Mouse (Mus musculus): ENCODE data around the gene Cacna1h. TPM values are rescaled to one million over a fixed set of nuclear protein-coding genes. Genes with fewer than 3 reads are reported as not detected.

Gene Cacna1h
- polyA plus RNA-seq, 1 experiment from 2014 or later: 4.6 TPM

DNA sequence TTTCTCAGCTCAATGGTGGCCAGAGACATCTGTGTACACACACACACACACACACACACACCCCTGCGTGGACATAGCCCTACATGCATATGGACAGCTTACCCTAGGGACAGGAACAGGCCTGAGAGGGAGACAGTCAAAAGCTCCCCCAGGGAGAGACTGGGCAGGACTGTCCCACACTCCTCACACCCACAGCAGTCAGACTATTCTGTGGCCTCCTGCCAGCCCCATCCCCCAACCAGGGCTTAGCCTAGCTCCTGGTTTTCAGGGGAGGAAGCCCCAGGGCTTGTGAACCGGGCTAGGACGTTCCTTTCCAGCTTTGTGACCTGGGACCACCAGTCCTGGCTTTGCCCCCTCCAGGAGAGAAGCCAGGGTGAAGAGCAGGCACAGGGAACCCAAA, 17.4 kb downstream of the Cacna1h start:
- Histone ChIP-seq H3K27me3 (replicated peaks) (no peaks in the 10 kb centered on the region), H3K4me3 (replicated peaks) (no peak overlapping the region; the same call in 1 of the 2 replicates), H3K4me2 (replicated peaks) (peak overlapping the region; percentile 24), H3K27ac (0 out of 2 replicates have a peak overlapping the region, but pooled peaks have one; percentile 36), H3K36me3 (no peaks in the 10 kb centered on the region), H3K9ac (no peak overlapping the region), H3K9me3 (no peaks in the 10 kb centered on the region), H3K4me1 (replicated peaks) (peaks cover 35% of the 10 kb centered on the region)
- 19% methylated on average over 3 of the region's 3 CpGs for WGBS
- peak; percentile 54 for ATAC-seq

DNA sequence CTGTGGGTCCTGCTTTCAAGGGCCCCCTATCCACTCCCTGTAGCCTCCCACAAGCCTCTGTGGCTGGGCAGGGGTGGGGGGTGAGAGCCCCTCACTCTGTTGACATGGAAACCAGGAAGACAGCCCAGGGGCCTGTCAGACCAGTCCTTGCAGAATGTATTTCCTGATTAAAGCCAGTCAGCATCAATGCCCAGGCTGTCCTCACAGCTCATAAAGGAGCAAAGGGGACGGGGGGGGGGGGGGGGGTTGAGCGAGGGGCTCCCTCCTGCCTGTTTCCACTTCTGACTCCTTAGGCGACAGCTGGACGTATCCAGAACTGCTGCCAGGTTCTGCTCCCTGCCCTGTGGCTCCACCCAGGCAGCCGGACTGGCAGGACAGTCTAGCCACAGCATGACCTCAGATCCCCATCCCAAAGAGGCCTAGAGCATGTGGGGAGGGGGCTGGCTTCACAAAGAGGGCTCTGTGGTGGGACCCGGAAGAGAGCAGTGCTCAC, 18.1 kb downstream of the Cacna1h start:
- no peak overlapping the region for H3K9ac ChIP-seq
- H3K4me1 ChIP-seq (replicated peaks): peaks cover 38% of the 10 kb centered on the region
- no peaks in the 10 kb centered on the region for H3K9me3 ChIP-seq
- peak overlapping the region; percentile 24 for H3K4me2 ChIP-seq (replicated peaks)
- H3K36me3 ChIP-seq: no peaks in the 10 kb centered on the region
- no peaks in the 10 kb centered on the region for H3K27me3 ChIP-seq (replicated peaks)
- ATAC-seq: peak; percentile 62
- peak overlapping the region; percentile 36 for H3K27ac ChIP-seq
- H3K4me3 ChIP-seq (replicated peaks): no peak overlapping the region
- WGBS: 10% methylated on average over 6 of the region's 6 CpGs

DNA sequence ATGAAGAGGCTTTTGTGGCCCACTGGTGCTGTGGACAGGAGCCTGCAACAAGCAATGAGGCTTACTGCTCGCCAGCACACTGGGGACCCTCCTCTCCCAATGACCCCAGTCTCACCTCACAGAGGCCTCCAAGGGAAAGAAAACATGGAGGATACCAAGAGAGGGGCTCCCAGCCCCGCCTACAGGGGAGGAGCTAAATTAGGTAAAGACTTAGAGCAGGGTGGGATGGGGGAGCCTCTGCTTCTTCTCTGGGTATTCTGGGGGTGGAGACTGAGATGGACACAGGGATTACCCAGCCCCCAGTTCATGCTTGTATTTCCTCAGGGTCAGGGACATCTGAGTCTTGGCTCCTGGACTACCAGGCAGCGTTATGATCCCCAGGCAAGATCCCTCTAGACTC, 18.7 kb downstream of the Cacna1h start:
- Histone ChIP-seq H3K4me3 (replicated peaks) (no peak overlapping the region), H3K36me3 (no peaks in the 10 kb centered on the region), H3K4me1 (replicated peaks) (peaks cover 43% of the 10 kb centered on the region), H3K4me2 (replicated peaks) (no peak overlapping the region), H3K9ac (no peak overlapping the region), H3K9me3 (no peaks in the 10 kb centered on the region), H3K27me3 (replicated peaks) (no peaks in the 10 kb centered on the region), H3K27ac (peak overlapping the region; percentile 36; the same call in 1 of the 2 replicates)
- no peak; the same call in 1 of the 2 replicates for ATAC-seq
- WGBS: 33% methylated on average over 3 of the region's 3 CpGs

DNA sequence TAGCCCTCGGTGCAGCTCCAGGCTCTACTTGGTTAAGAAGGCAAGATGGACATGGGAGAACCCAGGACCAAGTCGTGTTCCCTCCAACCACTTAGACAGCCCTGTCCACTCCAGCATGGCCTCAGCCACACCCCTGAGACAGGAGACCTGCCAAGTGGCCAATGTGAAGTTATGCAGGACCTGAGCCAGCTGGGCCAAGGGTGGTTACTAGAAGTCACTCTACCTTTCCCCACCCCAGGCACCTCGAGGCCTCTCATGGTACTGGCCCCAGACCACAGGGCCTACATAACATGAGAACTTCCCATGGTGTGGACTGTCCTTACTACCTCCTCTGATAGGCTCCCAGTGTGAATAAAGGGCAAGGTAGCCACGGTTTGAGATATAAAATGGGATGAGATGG, 19.4 kb downstream of the Cacna1h start:
- whole genome bisulfite sequencing: 71% methylated on average over 4 of the region's 4 CpGs
- Histone ChIP-seq H3K4me2 (replicated peaks) (no peak overlapping the region), H3K36me3 (no peaks in the 10 kb centered on the region), H3K27me3 (replicated peaks) (no peaks in the 10 kb centered on the region), H3K4me3 (replicated peaks) (no peak overlapping the region), H3K27ac (no peak overlapping the region), H3K9ac (no peak overlapping the region), H3K4me1 (replicated peaks) (peaks cover 44% of the 10 kb centered on the region), H3K9me3 (no peaks in the 10 kb centered on the region)
- ATAC-seq: no peak

DNA sequence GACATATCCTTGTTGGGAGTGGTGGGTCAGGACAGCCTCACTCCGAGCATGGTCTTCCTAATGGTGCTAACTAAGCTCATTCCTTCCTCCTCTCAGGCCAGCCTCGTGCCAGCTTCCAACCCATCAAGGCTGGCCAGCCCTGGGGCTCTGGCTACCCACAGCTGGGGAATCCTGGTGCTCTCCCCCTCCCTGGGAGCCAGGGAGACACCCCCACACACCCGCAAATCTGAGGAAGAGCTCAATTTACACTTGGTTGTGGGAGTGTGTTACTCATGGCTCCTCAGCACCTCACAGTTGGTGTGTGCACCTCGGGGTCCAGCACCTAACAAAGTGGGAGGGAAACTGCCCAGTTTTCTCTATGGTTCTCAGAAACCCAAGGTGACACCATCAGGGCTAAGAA, 22.3 kb downstream of the Cacna1h start:
- no peak overlapping the region for H3K4me3 ChIP-seq (replicated peaks)
- H3K9ac ChIP-seq: no peak overlapping the region
- no peaks in the 10 kb centered on the region for H3K27me3 ChIP-seq (replicated peaks)
- H3K36me3 ChIP-seq: no peaks in the 10 kb centered on the region
- H3K27ac ChIP-seq: no peak overlapping the region
- no peak for ATAC-seq
- H3K4me1 ChIP-seq (replicated peaks): peaks cover 53% of the 10 kb centered on the region
- H3K4me2 ChIP-seq (replicated peaks): no peak overlapping the region
- 46% methylated on average over 4 of the region's 4 CpGs for WGBS
- H3K9me3 ChIP-seq: no peaks in the 10 kb centered on the region

DNA sequence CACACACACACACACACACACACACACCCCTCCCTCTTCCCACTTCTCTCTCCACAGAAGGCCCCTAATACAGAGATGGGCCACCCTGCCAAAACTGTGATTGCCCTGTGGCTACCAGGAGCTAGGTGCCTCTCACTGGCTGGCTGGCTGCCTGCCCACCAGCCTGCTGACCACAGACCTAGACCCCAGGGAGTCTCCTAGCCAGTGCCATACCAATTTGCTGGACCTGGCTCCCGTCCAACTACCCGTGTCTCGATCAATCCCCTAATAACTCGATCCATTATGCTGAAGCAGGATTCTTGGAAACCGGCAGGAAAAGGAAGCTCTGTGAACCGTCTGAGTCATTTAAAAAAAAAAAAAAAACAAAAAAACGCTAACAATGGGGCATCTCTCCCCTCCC, 22.8 kb downstream of the Cacna1h start:
- Histone ChIP-seq H3K27me3 (replicated peaks) (no peaks in the 10 kb centered on the region), H3K4me3 (replicated peaks) (no peak overlapping the region), H3K27ac (no peak overlapping the region), H3K36me3 (no peaks in the 10 kb centered on the region), H3K4me1 (replicated peaks) (peaks cover 53% of the 10 kb centered on the region), H3K4me2 (replicated peaks) (no peak overlapping the region), H3K9ac (no peak overlapping the region), H3K9me3 (no peaks in the 10 kb centered on the region)
- 39% methylated on average over 7 of the region's 7 CpGs for WGBS
- ATAC-seq: no peak

DNA sequence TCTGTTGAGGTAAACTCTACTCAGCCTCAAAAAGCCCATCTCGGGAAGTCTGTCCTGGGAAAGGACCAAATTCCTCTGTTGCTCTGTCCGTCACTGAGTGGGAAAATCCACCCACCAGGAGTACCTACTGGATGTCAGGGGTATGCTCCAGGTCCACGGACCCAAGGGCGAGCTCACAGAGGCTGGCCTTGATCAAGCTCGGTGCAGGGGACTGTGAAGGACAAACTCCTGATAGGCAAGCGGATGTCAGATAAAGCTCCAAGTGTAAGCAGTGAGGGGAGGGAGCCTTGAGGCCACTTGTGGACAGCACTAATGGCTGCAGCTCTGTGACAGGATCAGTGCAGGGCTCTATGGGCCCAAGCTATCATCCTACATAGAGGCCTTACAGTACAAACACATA, 23.4 kb downstream of the Cacna1h start:
- H3K9ac ChIP-seq: no peak overlapping the region
- no peak for ATAC-seq
- peaks cover 52% of the 10 kb centered on the region for H3K4me1 ChIP-seq (replicated peaks)
- no peak overlapping the region for H3K4me2 ChIP-seq (replicated peaks)
- no peak overlapping the region for H3K4me3 ChIP-seq (replicated peaks)
- no peak overlapping the region for H3K27ac ChIP-seq
- no peaks in the 10 kb centered on the region for H3K9me3 ChIP-seq
- H3K36me3 ChIP-seq: no peaks in the 10 kb centered on the region
- no peaks in the 10 kb centered on the region for H3K27me3 ChIP-seq (replicated peaks)
- WGBS: 68% methylated on average over 6 of the region's 6 CpGs

DNA sequence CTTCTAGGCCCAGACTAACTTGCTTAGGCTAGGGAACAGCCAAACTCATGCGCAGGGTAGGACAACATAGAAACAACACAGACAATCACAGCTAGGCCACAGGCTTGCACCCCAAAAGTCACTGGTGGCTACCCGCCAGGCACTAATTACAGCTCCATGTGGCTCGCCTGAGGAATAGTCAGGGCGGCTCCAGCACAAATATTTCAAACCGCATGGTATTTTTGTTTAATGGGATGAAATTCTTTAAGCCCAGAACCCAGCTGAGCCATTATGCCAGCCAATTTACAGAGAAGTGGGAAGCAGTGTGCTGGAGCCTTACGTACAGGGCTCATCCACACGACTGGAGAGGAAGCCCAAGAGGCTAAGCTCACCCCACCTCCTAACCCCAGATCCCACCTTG, 24.0 kb downstream of the Cacna1h start:
- Histone ChIP-seq H3K4me3 (replicated peaks) (no peak overlapping the region), H3K4me1 (replicated peaks) (peaks cover 52% of the 10 kb centered on the region)
- WGBS: 73% methylated on average over 7 of the region's 7 CpGs

DNA sequence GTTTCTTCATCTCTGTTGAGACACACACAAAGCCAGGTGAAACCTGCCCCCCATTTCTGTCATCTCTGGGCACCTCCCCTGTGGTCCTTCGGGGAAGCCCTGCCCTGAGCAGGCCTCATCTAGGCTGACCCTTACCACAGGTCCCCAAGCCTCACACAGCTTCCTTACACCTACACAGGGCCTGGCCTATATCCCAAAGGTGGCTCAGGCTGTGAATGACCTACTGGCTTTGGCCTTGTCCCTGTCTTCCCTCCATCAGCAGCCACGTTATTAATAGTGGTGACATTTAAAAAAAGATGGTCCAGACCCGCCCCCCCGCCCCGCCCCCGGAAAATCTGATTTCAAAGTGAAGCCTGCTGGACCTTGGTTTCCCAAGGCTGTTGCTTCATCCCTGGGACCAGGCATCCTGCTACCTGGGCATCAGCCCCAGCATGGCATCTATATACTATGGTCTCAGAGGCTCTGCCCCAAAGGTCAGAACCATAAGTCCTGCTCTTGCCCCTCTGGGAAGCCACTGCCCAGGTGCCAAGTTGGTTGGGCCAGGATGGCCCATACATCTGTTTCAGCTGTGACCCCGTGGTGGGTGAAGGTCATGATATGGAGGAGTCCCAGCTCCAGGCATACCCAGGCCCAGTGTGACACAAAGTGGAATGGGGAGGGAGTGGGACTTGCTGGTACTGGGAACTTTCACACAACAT, 25.1 kb downstream of the Cacna1h start:
- H3K4me2 ChIP-seq (replicated peaks): no peak overlapping the region
- no peak overlapping the region for H3K4me3 ChIP-seq (replicated peaks)
- peaks cover 47% of the 10 kb centered on the region for H3K4me1 ChIP-seq (replicated peaks)
- H3K27ac ChIP-seq: no peak overlapping the region
- no peaks in the 10 kb centered on the region for H3K27me3 ChIP-seq (replicated peaks)
- no peaks in the 10 kb centered on the region for H3K36me3 ChIP-seq
- 81% methylated on average over 7 of the region's 7 CpGs for WGBS
- ATAC-seq: no peak
- H3K9me3 ChIP-seq: no peaks in the 10 kb centered on the region
- H3K9ac ChIP-seq: no peak overlapping the region

More for the DNA sequence above, 24.0 kb downstream of the Cacna1h start:
- Histone ChIP-seq H3K27ac (no peak overlapping the region), H3K27me3 (replicated peaks) (no peaks in the 10 kb centered on the region), H3K9ac (no peak overlapping the region), H3K9me3 (no peaks in the 10 kb centered on the region), H3K4me2 (replicated peaks) (no peak overlapping the region), H3K36me3 (no peaks in the 10 kb centered on the region)
- no peak for ATAC-seq

DNA sequence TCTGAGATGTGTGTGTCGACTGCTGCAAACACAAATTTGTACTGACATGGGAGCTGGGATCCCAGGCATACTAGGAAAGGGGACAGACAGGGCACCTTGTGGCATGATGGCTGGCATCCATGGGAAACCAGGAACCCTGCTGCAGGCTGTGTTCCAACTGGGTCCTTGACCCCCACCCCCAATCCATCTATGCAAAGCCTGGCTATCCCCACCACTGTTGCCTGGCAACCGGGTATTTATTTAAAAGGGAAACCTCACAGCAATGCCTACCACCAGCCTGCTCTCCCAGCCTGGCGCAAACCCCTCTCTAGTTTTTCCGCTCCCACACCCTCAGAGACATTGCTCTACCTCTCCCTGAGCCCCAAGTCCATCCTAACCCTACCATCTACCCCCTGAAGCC, 26.2 kb downstream of the Cacna1h start:
- H3K27me3 ChIP-seq (replicated peaks): no peaks in the 10 kb centered on the region

DNA sequence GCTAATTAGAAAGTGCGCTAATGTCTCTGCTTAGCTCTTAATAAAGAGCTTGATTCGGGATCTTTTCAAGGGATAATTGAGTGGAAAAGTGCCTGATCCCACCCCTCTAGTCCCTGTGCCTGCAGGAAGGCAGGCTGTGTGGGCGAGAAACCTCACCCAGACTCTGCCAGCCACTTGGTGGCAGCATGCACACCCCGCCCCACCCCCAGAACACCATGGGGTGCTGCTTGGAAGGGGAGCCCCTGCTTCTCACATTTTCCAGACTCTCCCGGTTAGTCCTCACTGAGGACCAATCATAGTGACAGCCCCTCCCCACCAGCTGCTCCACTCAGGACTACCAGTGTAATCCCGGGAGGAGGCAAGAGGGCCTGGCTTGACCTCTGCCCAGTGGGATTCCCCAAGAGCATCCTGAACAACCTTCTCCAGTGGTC, 27.6 kb downstream of the Cacna1h start:
- no peak for ATAC-seq
- H3K9me3 ChIP-seq: no peaks in the 10 kb centered on the region
- H3K36me3 ChIP-seq: no peaks in the 10 kb centered on the region
- H3K27me3 ChIP-seq (replicated peaks): no peaks in the 10 kb centered on the region
- 39% methylated on average over 6 of the region's 6 CpGs for WGBS
- H3K27ac ChIP-seq: peak overlapping the region; percentile 49; the same call in 1 of the 2 replicates
- H3K4me3 ChIP-seq (replicated peaks): no peak overlapping the region
- H3K4me1 ChIP-seq (replicated peaks): peaks cover 41% of the 10 kb centered on the region
- no peak overlapping the region for H3K4me2 ChIP-seq (replicated peaks)
- no peak overlapping the region for H3K9ac ChIP-seq

More for the DNA sequence above, 26.2 kb downstream of the Cacna1h start:
- H3K4me3 ChIP-seq (replicated peaks): no peak overlapping the region
- no peaks in the 10 kb centered on the region for H3K9me3 ChIP-seq
- WGBS: 63% methylated on average over 4 of the region's 4 CpGs
- H3K4me1 ChIP-seq (replicated peaks): peaks cover 47% of the 10 kb centered on the region
- no peak overlapping the region for H3K4me2 ChIP-seq (replicated peaks)
- H3K36me3 ChIP-seq: no peaks in the 10 kb centered on the region
- H3K9ac ChIP-seq: no peak overlapping the region
- no peak for ATAC-seq
- H3K27ac ChIP-seq: no peak overlapping the region

DNA sequence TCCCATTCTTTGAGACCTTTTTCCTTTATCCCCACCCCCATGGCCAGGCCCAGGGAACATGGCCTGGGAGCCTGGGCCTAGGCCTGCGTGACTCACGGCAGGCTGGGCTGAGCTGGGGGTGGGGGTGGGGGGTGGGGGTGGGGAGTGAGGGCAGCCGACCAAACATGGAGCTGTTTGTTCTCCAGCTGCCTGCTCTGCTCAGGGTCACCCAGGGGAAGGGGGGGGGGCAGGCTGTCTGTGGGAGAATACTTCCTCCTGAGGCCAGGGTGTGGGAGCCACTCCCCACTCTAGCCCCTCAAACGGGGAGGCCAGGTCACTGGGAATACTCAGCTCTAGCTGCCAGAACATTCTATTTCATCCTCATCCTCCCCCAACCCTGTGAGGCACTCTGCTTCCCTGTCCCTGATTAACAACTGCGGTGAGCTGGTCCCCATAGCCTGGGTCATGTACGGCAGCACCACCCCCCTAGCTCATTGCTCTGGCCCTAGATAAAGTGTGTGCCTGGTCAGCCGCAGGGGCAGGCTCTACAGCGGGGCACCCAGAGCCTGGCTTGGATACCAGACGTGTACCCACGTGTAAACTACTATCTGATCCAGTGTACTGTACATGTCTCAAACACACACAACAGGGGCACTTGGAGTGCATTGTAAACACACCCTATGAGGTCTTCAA, 28.2 kb downstream of the Cacna1h start:
- H3K9me3 ChIP-seq: no peaks in the 10 kb centered on the region
- H3K4me1 ChIP-seq (replicated peaks): peaks cover 39% of the 10 kb centered on the region
- 6% methylated on average over 9 of the region's 10 CpGs for WGBS
- H3K9ac ChIP-seq: no peak overlapping the region
- H3K36me3 ChIP-seq: no peaks in the 10 kb centered on the region
- peak overlapping the region; percentile 49; the same call in 1 of the 2 replicates for H3K27ac ChIP-seq
- ATAC-seq: peak; percentile 76
- H3K4me3 ChIP-seq (replicated peaks): no peak overlapping the region
- H3K4me2 ChIP-seq (replicated peaks): no peak overlapping the region
- no peaks in the 10 kb centered on the region for H3K27me3 ChIP-seq (replicated peaks)

Data from intestine, embryonic 15.5 days (tissue).